9 mouse cellular contexts compared by ENCODE assay signal in genomic region chr17:56627530-56628277, GRCm38 (mm10). TPM values are rescaled to one million over a fixed set of nuclear protein-coding genes. Genes with fewer than 3 reads are reported as not detected.
DNase-seq lines count a peak whose midpoint lies in the region; ATAC-seq and TF ChIP-seq lines count a peak whose summit lies in the region.
"Had no signal": no experiment of that assay in that cellular context is flagged by ENCODE, and none has a peak within 500 bp of the region (broad histone marks: within the 10 kb centered on the region; RNA-seq: fewer than 3 reads in every experiment).

Gene Catsperd (plus strand): TSS chr17:56628143.

- TF ChIP-seq POLR2A in liver, adult 2 months (IDR thresholded peaks at IDR 0.05; ENCODE audit: extremely low read depth, insufficient read depth, low read length), result no peak

- no peaks in the 10 kb centered on the region for H3K36me3 ChIP-seq in liver, adult 2 months (ENCODE audit: control insufficient read depth, insufficient read depth, low read length)
- H3K36me3 ChIP-seq in hindbrain, embryonic 15.5 days, result peaks cover 9% of the 10 kb centered on the region; the same call in 1 of the 2 replicates
- H3K36me3 ChIP-seq in liver, embryonic 12.5 days, result peaks cover 27% of the 10 kb centered on the region
- H3K36me3 ChIP-seq in neural tube, embryonic 15.5 days, result peaks cover 15% of the 10 kb centered on the region

- peak within 1 kb of the TSS; percentile 87 for H3K27ac ChIP-seq in liver, adult 2 months (replicated peaks; ENCODE audit: insufficient read depth, low read depth, low read length)
- no peak within 1 kb of the TSS for H3K27ac ChIP-seq in brown adipose tissue, adult 24 weeks (replicated peaks; ENCODE audit: low read depth, low read length)
- peak within 1 kb of the TSS; percentile 84 for H3K27ac ChIP-seq in hindbrain, embryonic 15.5 days (replicated peaks)
- H3K27ac ChIP-seq in liver, embryonic 12.5 days, result peak within 1 kb of the TSS; percentile 65
- peak within 1 kb of the TSS; percentile 82 for H3K27ac ChIP-seq in neural tube, embryonic 15.5 days (replicated peaks)

- peak within 1 kb of the TSS; percentile 86 for H3K4me3 ChIP-seq in liver, adult 2 months (ENCODE audit: insufficient read depth, low read depth, low read length)
- peak within 1 kb of the TSS; percentile 75 for H3K4me3 ChIP-seq in brown adipose tissue, adult 24 weeks (ENCODE audit: insufficient read depth, low read depth, low read length)
- peak within 1 kb of the TSS; percentile 89 for H3K4me3 ChIP-seq in hindbrain, embryonic 15.5 days
- H3K4me3 ChIP-seq in liver, embryonic 12.5 days, result peak within 1 kb of the TSS; percentile 99
- H3K4me3 ChIP-seq in neural tube, embryonic 15.5 days (replicated peaks), result peak within 1 kb of the TSS; percentile 90

- peak; percentile 56 for ATAC-seq in hindbrain, embryonic 15.5 days (ENCODE audit: low FRiP score, low read depth)
- ATAC-seq in liver, embryonic 12.5 days, result peak; percentile 32
- peak; percentile 68 for ATAC-seq in neural tube, embryonic 15.5 days (ENCODE audit: low FRiP score)

- 20% methylated on average over 26 of the region's 26 CpGs for whole genome bisulfite sequencing in liver, adult 2 months
- 9% methylated on average over 26 of the region's 26 CpGs for whole genome bisulfite sequencing in hindbrain, embryonic 15.5 days
- 11% methylated on average over 26 of the region's 26 CpGs for WGBS in liver, embryonic 12.5 days (ENCODE audit: insufficient replicate concordance)
- 8% methylated on average over 26 of the region's 26 CpGs for whole genome bisulfite sequencing in neural tube, embryonic 15.5 days

- peaks cover 10% of the 10 kb centered on the region; the same call in 1 of the 2 replicates for H3K4me1 ChIP-seq in liver, adult 2 months (ENCODE audit: control insufficient read depth, insufficient read depth, low read length)
- H3K4me1 ChIP-seq in brown adipose tissue, adult 24 weeks (ENCODE audit: control insufficient read depth, insufficient read depth, insufficient read length, low read length), result peaks cover 3% of the 10 kb centered on the region; the same call in 1 of the 2 replicates
- peaks cover 33% of the 10 kb centered on the region for H3K4me1 ChIP-seq in hindbrain, embryonic 15.5 days (replicated peaks)
- H3K4me1 ChIP-seq in liver, embryonic 12.5 days, result peaks cover 32% of the 10 kb centered on the region
- H3K4me1 ChIP-seq in neural tube, embryonic 15.5 days, result peaks cover 38% of the 10 kb centered on the region

- H3K4me2 ChIP-seq in hindbrain, embryonic 15.5 days, result peak within 1 kb of the TSS; percentile 87
- peak within 1 kb of the TSS; percentile 94 for H3K4me2 ChIP-seq in liver, embryonic 12.5 days
- H3K4me2 ChIP-seq in neural tube, embryonic 15.5 days, result peak within 1 kb of the TSS; percentile 96

- H3K9ac ChIP-seq in liver, adult 2 months (ENCODE audit: low read depth, low read length), result peak within 1 kb of the TSS; percentile 36
- H3K9ac ChIP-seq in hindbrain, embryonic 15.5 days, result peak within 1 kb of the TSS; percentile 34
- peak within 1 kb of the TSS; percentile 34; the same call in 1 of the 2 replicates for H3K9ac ChIP-seq in liver, embryonic 12.5 days
- H3K9ac ChIP-seq in neural tube, embryonic 15.5 days (replicated peaks), result peak within 1 kb of the TSS; percentile 87

- H3K27me3 ChIP-seq in liver, adult 2 months (ENCODE audit: control insufficient read depth, insufficient read depth, low read length), result no peaks in the 10 kb centered on the region
- H3K27me3 ChIP-seq in hindbrain, embryonic 15.5 days, result no peaks in the 10 kb centered on the region
- H3K27me3 ChIP-seq in liver, embryonic 12.5 days (replicated peaks), result peaks cover 11% of the 10 kb centered on the region; the same call in 1 of the 2 replicates
- H3K27me3 ChIP-seq in neural tube, embryonic 15.5 days (replicated peaks), result no peaks in the 10 kb centered on the region

- peak; percentile 61 for DNase-seq in liver, adult 2 months (ENCODE audit: extremely low read depth, low read depth, low spot score)
- no peak for DNase-seq in liver
- no peak for DNase-seq in layer of hippocampus, adult 11-12 months (ENCODE audit: low spot score)
- no peak for DNase-seq in layer of hippocampus, postnatal 36 days

- no peaks in the 10 kb centered on the region for H3K9me3 ChIP-seq in hindbrain, embryonic 15.5 days
- no peaks in the 10 kb centered on the region for H3K9me3 ChIP-seq in liver, embryonic 12.5 days (replicated peaks)
- H3K9me3 ChIP-seq in neural tube, embryonic 15.5 days (replicated peaks), result no peaks in the 10 kb centered on the region

- peaks cover 15% of the 10 kb centered on the region for H3K79me2 ChIP-seq in liver, adult 2 months (ENCODE audit: control insufficient read depth, insufficient read depth, low read length)

- no peak for TF ChIP-seq CTCF in liver, adult 2 months (IDR thresholded peaks at IDR 0.05; ENCODE audit: low read depth, low read length)

RNA-seq across cellular contexts. Expression of gene Catsperd, which starts in this region (rescaled TPM):
- total RNA-seq in liver, adult 2 months (2014; rRNA removed), result 1.0 and 1.1 TPM in 2 replicates
- 0.70 and 4.0 TPM in 2 replicates for polyA plus RNA-seq in liver, adult 2 months (2012; rRNA removed)
- polyA plus RNA-seq in brown adipose tissue, adult 24 weeks (2012; ENCODE audit: insufficient read depth, insufficient read length, missing spikeins), result not detected in 2 replicates
- polyA plus RNA-seq in hindbrain, embryonic 15.5 days (2015; fragmentation: Nextera tagmentation; extraction: Ambion mirVana), result 1.2 and 1.7 TPM in 2 replicates
- polyA plus RNA-seq in liver, embryonic 12.5 days (2016; fragmentation: Nextera tagmentation; extraction: Ambion mirVana), result 0.50 and 0.57 TPM in 2 replicates
- polyA plus RNA-seq in neural tube, embryonic 15.5 days (2015; fragmentation: Nextera tagmentation; extraction: Ambion mirVana), result 1.4 and 1.6 TPM in 2 replicates
- under 1 TPM; 0.82 to 0.91 TPM for total RNA-seq in layer of hippocampus, postnatal 36 days (2021)
- total RNA-seq: hematopoietic stem cell, adult 5-6 weeks had no signal

Comparison
In these comparisons a context has a peak if more than half of its experiments do, and no peak if none do; other contexts are left out.
1. Peak in ATAC-seq, H3K4me3 ChIP-seq, H3K27ac ChIP-seq, H3K9ac ChIP-seq and H3K4me2 ChIP-seq in liver, embryonic 12.5 days; RNA of the gene not detected or under 1 TPM.
2. H3K9ac ChIP-seq: peak in every context shown above with its lines; median percentile 87 in neural tube, embryonic 15.5 days; 36 in liver, adult 2 months; 34 in hindbrain, embryonic 15.5 days; 34 in liver, embryonic 12.5 days.